17 mouse cellular contexts compared by ENCODE assay signal in genomic region chr8:111491191-111491590, GRCm38 (mm10). TPM values are rescaled to one million over a fixed set of nuclear protein-coding genes. Genes with fewer than 3 reads are reported as not detected.
DNase-seq lines count a peak whose midpoint lies in the region; ATAC-seq and TF ChIP-seq lines count a peak whose summit lies in the region.
"Had no signal": no experiment of that assay in that cellular context is flagged by ENCODE, and none has a peak within 500 bp of the region (broad histone marks: within the 10 kb centered on the region; RNA-seq: fewer than 3 reads in every experiment).

No protein-coding gene starts in this region.

- H3K9me3 ChIP-seq in forebrain, embryonic 13.5 days (replicated peaks): no peaks in the 10 kb centered on the region
- no peaks in the 10 kb centered on the region for H3K9me3 ChIP-seq in forebrain, embryonic 16.5 days (ENCODE audit: control insufficient read depth, low read length)
- no peaks in the 10 kb centered on the region for H3K9me3 ChIP-seq in liver, embryonic 12.5 days (replicated peaks)
- no peaks in the 10 kb centered on the region for H3K9me3 ChIP-seq in neural tube, embryonic 15.5 days (replicated peaks)
- no peaks in the 10 kb centered on the region for H3K9me3 ChIP-seq in hindbrain, embryonic 10.5 days
- H3K9me3 ChIP-seq: heart, embryonic 13.5 days; kidney, embryonic 15.5 days; liver, embryonic 13.5 days had no signal

- H3K4me3 ChIP-seq in forebrain, embryonic 13.5 days: no peak overlapping the region
- H3K4me3 ChIP-seq in forebrain, embryonic 16.5 days (replicated peaks; ENCODE audit: low read length): no peak overlapping the region
- H3K4me3 ChIP-seq in liver, adult 2 months (ENCODE audit: insufficient read depth, low read depth, low read length): no peak overlapping the region
- H3K4me3 ChIP-seq in liver, embryonic 12.5 days: no peak overlapping the region
- no peak overlapping the region for H3K4me3 ChIP-seq in neural tube, embryonic 15.5 days (replicated peaks)
- no peak overlapping the region for H3K4me3 ChIP-seq in olfactory bulb, adult 2 months (ENCODE audit: insufficient read depth, low read depth, low read length)
- no peak overlapping the region for H3K4me3 ChIP-seq in hindbrain, embryonic 10.5 days
- H3K4me3 ChIP-seq: heart, embryonic 13.5 days; kidney, embryonic 15.5 days; liver, embryonic 13.5 days; myocyte had no signal

- no peak for TF ChIP-seq CTCF in liver, adult 2 months (IDR thresholded peaks at IDR 0.05; ENCODE audit: low read depth, low read length)
- no peak for TF ChIP-seq CTCF in olfactory bulb, adult 2 months (IDR thresholded peaks at IDR 0.05; ENCODE audit: insufficient read depth, low read depth, low read length)

- no peaks in the 10 kb centered on the region for H3K4me1 ChIP-seq in forebrain, embryonic 13.5 days
- peaks cover 2% of the 10 kb centered on the region; the same call in 1 of the 2 replicates for H3K4me1 ChIP-seq in forebrain, embryonic 16.5 days (replicated peaks; ENCODE audit: control insufficient read depth, insufficient read depth, low read length)
- no peaks in the 10 kb centered on the region for H3K4me1 ChIP-seq in liver, adult 2 months (ENCODE audit: control insufficient read depth, insufficient read depth, low read length)
- H3K4me1 ChIP-seq in liver, embryonic 12.5 days: no peaks in the 10 kb centered on the region; the same call in 1 of the 2 replicates
- H3K4me1 ChIP-seq in neural tube, embryonic 15.5 days: 0 out of 2 replicates have a peak, but pooled peaks cover 3% of the 10 kb centered on the region
- peaks cover 14% of the 10 kb centered on the region for H3K4me1 ChIP-seq in olfactory bulb, adult 2 months (ENCODE audit: control insufficient read depth, insufficient read depth, low read length)
- H3K4me1 ChIP-seq in hindbrain, embryonic 10.5 days (replicated peaks): no peaks in the 10 kb centered on the region
- H3K4me1 ChIP-seq: kidney, embryonic 15.5 days; liver, embryonic 13.5 days had no signal

- H3K27me3 ChIP-seq in forebrain, embryonic 13.5 days: no peaks in the 10 kb centered on the region
- no peaks in the 10 kb centered on the region for H3K27me3 ChIP-seq in forebrain, embryonic 16.5 days (replicated peaks; ENCODE audit: control insufficient read depth, insufficient read depth, low read length)
- no peaks in the 10 kb centered on the region for H3K27me3 ChIP-seq in liver, adult 2 months (ENCODE audit: control insufficient read depth, insufficient read depth, low read length)
- H3K27me3 ChIP-seq in liver, embryonic 12.5 days (replicated peaks): no peaks in the 10 kb centered on the region
- H3K27me3 ChIP-seq in neural tube, embryonic 15.5 days (replicated peaks): no peaks in the 10 kb centered on the region
- no peaks in the 10 kb centered on the region for H3K27me3 ChIP-seq in hindbrain, embryonic 10.5 days (ENCODE audit: insufficient read depth, poor library complexity, severe bottlenecking)
- H3K27me3 ChIP-seq: heart, embryonic 13.5 days; kidney, embryonic 15.5 days; liver, embryonic 13.5 days had no signal

- no peaks in the 10 kb centered on the region for H3K79me2 ChIP-seq in liver, adult 2 months (ENCODE audit: control insufficient read depth, insufficient read depth, low read length)

- 69% methylated on average over 7 of the region's 7 CpGs for WGBS in forebrain, embryonic 13.5 days
- WGBS in forebrain, embryonic 16.5 days: 63% methylated on average over 7 of the region's 7 CpGs
- 30% methylated on average over 7 of the region's 7 CpGs for WGBS in liver, adult 2 months
- WGBS in liver, embryonic 12.5 days (ENCODE audit: insufficient replicate concordance): 56% methylated on average over 7 of the region's 7 CpGs
- 49% methylated on average over 7 of the region's 7 CpGs for WGBS in neural tube, embryonic 15.5 days
- WGBS in olfactory bulb, adult 2 months: 23% methylated on average over 7 of the region's 7 CpGs
- WGBS in hindbrain, embryonic 10.5 days: 88% methylated on average over 7 of the region's 7 CpGs

- ATAC-seq in forebrain, embryonic 13.5 days: no peak
- ATAC-seq in forebrain, embryonic 16.5 days: no peak
- ATAC-seq in liver, embryonic 12.5 days: no peak
- ATAC-seq in neural tube, embryonic 15.5 days (ENCODE audit: low FRiP score): no peak

- peak; percentile 35 for DNase-seq in liver, adult 2 months (ENCODE audit: extremely low read depth, low read depth, low spot score)
- no peak for DNase-seq in neural tube, embryonic 10.5 days (ENCODE audit: extremely low spot score, low spot score)
- DNase-seq in hindbrain, embryonic 10.5 days (ENCODE audit: low spot score): no peak
- DNase-seq: cerebellum, adult 11-12 months; cerebellum, postnatal 25 days; heart, postnatal 4 days; left cerebral cortex, postnatal 4 days; liver, embryonic 13.5 days; right cerebral cortex, adult 18-20 months had no signal

- TF ChIP-seq POLR2A in liver, adult 2 months (IDR thresholded peaks at IDR 0.05; ENCODE audit: extremely low read depth, insufficient read depth, low read length): no peak
- no peak for TF ChIP-seq POLR2A in olfactory bulb, adult 2 months (IDR thresholded peaks at IDR 0.05; ENCODE audit: insufficient read depth, low read depth, low read length)

- peak overlapping the region; percentile 8; the same call in 1 of the 2 replicates for H3K27ac ChIP-seq in forebrain, embryonic 13.5 days
- H3K27ac ChIP-seq in forebrain, embryonic 16.5 days (ENCODE audit: low read length): no peak overlapping the region
- H3K27ac ChIP-seq in liver, adult 2 months (replicated peaks; ENCODE audit: insufficient read depth, low read depth, low read length): peak overlapping the region; percentile 79
- H3K27ac ChIP-seq in liver, embryonic 12.5 days: no peak overlapping the region
- H3K27ac ChIP-seq in neural tube, embryonic 15.5 days (replicated peaks): peak overlapping the region; percentile 11; the same call in 1 of the 2 replicates
- H3K27ac ChIP-seq in olfactory bulb, adult 2 months (ENCODE audit: insufficient read depth, low read depth, low read length): peak overlapping the region; percentile 83
- H3K27ac ChIP-seq in hindbrain, embryonic 10.5 days: no peak overlapping the region
- H3K27ac ChIP-seq: heart, embryonic 13.5 days; kidney, embryonic 15.5 days; liver, embryonic 13.5 days had no signal

- H3K4me2 ChIP-seq in forebrain, embryonic 13.5 days: no peak overlapping the region
- H3K4me2 ChIP-seq in forebrain, embryonic 16.5 days (ENCODE audit: low read length): no peak overlapping the region
- H3K4me2 ChIP-seq in liver, embryonic 12.5 days: no peak overlapping the region
- H3K4me2 ChIP-seq in neural tube, embryonic 15.5 days: no peak overlapping the region
- H3K4me2 ChIP-seq: heart, embryonic 13.5 days; kidney, embryonic 15.5 days; liver, embryonic 13.5 days had no signal

- H3K36me3 ChIP-seq in forebrain, embryonic 13.5 days (ENCODE audit: poor library complexity, severe bottlenecking): peaks cover 20% of the 10 kb centered on the region; the same call in 1 of the 2 replicates
- H3K36me3 ChIP-seq in forebrain, embryonic 16.5 days (ENCODE audit: control insufficient read depth, insufficient read depth): peaks cover 3% of the 10 kb centered on the region; the same call in 1 of the 2 replicates
- H3K36me3 ChIP-seq in liver, adult 2 months (ENCODE audit: control insufficient read depth, insufficient read depth, low read length): peaks cover 10% of the 10 kb centered on the region; the same call in 1 of the 2 replicates
- H3K36me3 ChIP-seq in liver, embryonic 12.5 days: peaks cover 33% of the 10 kb centered on the region
- peaks cover 23% of the 10 kb centered on the region for H3K36me3 ChIP-seq in neural tube, embryonic 15.5 days
- H3K36me3 ChIP-seq in hindbrain, embryonic 10.5 days: peaks cover 27% of the 10 kb centered on the region

- H3K9ac ChIP-seq in forebrain, embryonic 13.5 days: no peak overlapping the region
- H3K9ac ChIP-seq in forebrain, embryonic 16.5 days (replicated peaks; ENCODE audit: low read depth, low read length): no peak overlapping the region
- no peak overlapping the region for H3K9ac ChIP-seq in liver, adult 2 months (ENCODE audit: low read depth, low read length)
- no peak overlapping the region for H3K9ac ChIP-seq in liver, embryonic 12.5 days
- H3K9ac ChIP-seq in neural tube, embryonic 15.5 days (replicated peaks): no peak overlapping the region
- H3K9ac ChIP-seq: heart, embryonic 13.5 days; kidney, embryonic 15.5 days; liver, embryonic 13.5 days had no signal

RNA-seq across cellular contexts. Expression of gene Wdr59, which starts 30.7 kb away (rescaled TPM):
- 5.7 and 6.5 TPM in 2 replicates for polyA plus RNA-seq in forebrain, embryonic 13.5 days (2015; fragmentation: Nextera tagmentation; extraction: Ambion mirVana)
- polyA plus RNA-seq in forebrain, embryonic 16.5 days (2015; fragmentation: Nextera tagmentation; extraction: Ambion mirVana): 8.3 and 9.4 TPM in 2 replicates
- 4.8 and 5.4 TPM in 2 replicates for total RNA-seq in liver, adult 2 months (2014; rRNA removed)
- 4.9 and 5.3 TPM in 2 replicates for polyA plus RNA-seq in liver, adult 2 months (2012; rRNA removed)
- 2.8 and 3.1 TPM in 2 replicates for polyA plus RNA-seq in liver, embryonic 12.5 days (2016; fragmentation: Nextera tagmentation; extraction: Ambion mirVana)
- polyA plus RNA-seq in neural tube, embryonic 15.5 days (2015; fragmentation: Nextera tagmentation; extraction: Ambion mirVana): 8.0 and 8.1 TPM in 2 replicates
- not detected in 2 replicates for polyA plus RNA-seq in olfactory bulb, adult 2 months (2012; ENCODE audit: insufficient read depth, insufficient read length, low replicate concordance, missing spikeins)
- 3.8 and 4.8 TPM in 2 replicates for polyA plus RNA-seq in hindbrain, embryonic 10.5 days (2016; fragmentation: Nextera tagmentation; extraction: Ambion mirVana)

RNA-seq across cellular contexts. Expression of gene Znrf1, which starts 44.7 kb away (rescaled TPM):
- polyA plus RNA-seq in forebrain, embryonic 13.5 days (2015; fragmentation: Nextera tagmentation; extraction: Ambion mirVana): 48.0 and 48.7 TPM in 2 replicates
- polyA plus RNA-seq in forebrain, embryonic 16.5 days (2015; fragmentation: Nextera tagmentation; extraction: Ambion mirVana): 66.0 and 70.3 TPM in 2 replicates
- total RNA-seq in liver, adult 2 months (2014; rRNA removed): 13.8 and 19.9 TPM in 2 replicates
- 35.9 and 44.3 TPM in 2 replicates for polyA plus RNA-seq in liver, adult 2 months (2012; rRNA removed)
- polyA plus RNA-seq in liver, embryonic 12.5 days (2016; fragmentation: Nextera tagmentation; extraction: Ambion mirVana): 17.3 and 18.3 TPM in 2 replicates
- 80.3 and 93.3 TPM in 2 replicates for polyA plus RNA-seq in neural tube, embryonic 15.5 days (2015; fragmentation: Nextera tagmentation; extraction: Ambion mirVana)
- polyA plus RNA-seq in olfactory bulb, adult 2 months (2012; ENCODE audit: insufficient read depth, insufficient read length, low replicate concordance, missing spikeins): 177 TPM in 1 of 2 replicates, not detected in the other
- polyA plus RNA-seq in hindbrain, embryonic 10.5 days (2016; fragmentation: Nextera tagmentation; extraction: Ambion mirVana): 29.9 and 52.5 TPM in 2 replicates

Comparison
In these comparisons a context has a peak if more than half of its experiments do, and no peak if none do; other contexts are left out.
1. H3K27ac ChIP-seq: peak in forebrain, embryonic 13.5 days (single experiment), liver, adult 2 months (single experiment), neural tube, embryonic 15.5 days (single experiment) and olfactory bulb, adult 2 months (single experiment); none in forebrain, embryonic 16.5 days (single experiment), liver, embryonic 12.5 days (single experiment) and hindbrain, embryonic 10.5 days (single experiment).